Mouse (Mus musculus) CH12.LX (cell line): ENCODE measurements around the gene Smg5. TPM values are rescaled to one million over a fixed set of nuclear protein-coding genes. Genes with fewer than 3 reads are reported as not detected.
"Not testable (repeated sequence)": the region's sequence is repeated elsewhere in the genome, so short reads cannot be mapped to it uniquely, and the experiment has no call there.

Source experiments
- DNase-seq: peaks from one replicate; pipeline ENCODE4 v3.0.0-alpha.2; 2013; ENCODE audit errors: extremely low read depth
- H3K27ac ChIP-seq: 2 replicates; pipeline ENCODE4 v1.5.1; 2012; ENCODE audit warnings: low read depth, mild to moderate bottlenecking, control low read depth, moderate library complexity; ENCODE audit not compliant: insufficient read depth
- H3K27me3 ChIP-seq: replicated peaks from 2 replicates; pipeline ENCODE3; 2012; ENCODE audit warnings: inconsistent platforms
- H3K36me3 ChIP-seq, 2 experiments: replicated peaks in 1 of 2; 2 replicates each; pipeline versions ENCODE3 to v1.6.1; 2012; ENCODE audit warnings: inconsistent platforms in 1 of 2, low read length in 1 of 2, mild to moderate bottlenecking in 1 of 2, mixed read lengths in 1 of 2, moderate library complexity in 1 of 2; ENCODE audit not compliant: control insufficient read depth in 1 of 2, insufficient read depth in 1 of 2
- H3K4me1 ChIP-seq, 2 experiments: 2 replicates each; pipeline ENCODE4 v1.6.1; 2012; ENCODE audit warnings: inconsistent platforms in 1 of 2, moderate library complexity in 1 of 2; ENCODE audit not compliant: insufficient read depth in 2 of 2, control insufficient read depth in 1 of 2
- H3K4me2 ChIP-seq: 2 replicates; pipeline ENCODE4 v1.6.1; 2012; ENCODE audit warnings: low read depth, mild to moderate bottlenecking, control low read depth; ENCODE audit not compliant: poor library complexity, insufficient read depth, severe bottlenecking
- H3K4me3 ChIP-seq, 3 experiments: fragments of 150-350 bp in 1 of 3; sonication (generic) in 1 of 3; replicated peaks in 1 of 3; 2 replicates each; pipeline versions ENCODE3 to v1.5.1; 2011 to 2012; ENCODE audit warnings: low read depth in 2 of 3, low read length in 2 of 3, mild to moderate bottlenecking in 2 of 3, moderate library complexity in 2 of 3, control low read depth in 1 of 3, improper control_type of control experiment in 1 of 3, inconsistent platforms in 1 of 3, mixed read lengths in 1 of 3; ENCODE audit not compliant: poor library complexity in 1 of 3
- H3K79me2 ChIP-seq: replicated peaks from 2 replicates; pipeline ENCODE4 v1.6.1; 2012; ENCODE audit warnings: mild to moderate bottlenecking, moderate library complexity; ENCODE audit not compliant: control insufficient read depth, poor library complexity, insufficient read depth, severe bottlenecking; ENCODE audit errors: extremely low read depth
- H3K9ac ChIP-seq: 2 replicates; pipeline ENCODE4 v1.6.1; 2012; ENCODE audit warnings: low read depth, mild to moderate bottlenecking, control low read depth, moderate library complexity; ENCODE audit not compliant: insufficient read depth
- H3K9me3 ChIP-seq: replicated peaks from 2 replicates; pipeline ENCODE3; 2012; ENCODE audit warnings: low read length, inconsistent platforms, mixed read lengths
- CTCF ChIP-seq, 2 experiments: IDR thresholded peaks in 1 of 2; conservative IDR thresholded peaks in 1 of 2; 2 replicates each; pipeline ENCODE4 v1.5.1; 2011 to 2012; ENCODE audit warnings: low read depth in 2 of 2, low read length in 2 of 2, improper control_type of control experiment in 1 of 2, inconsistent platforms in 1 of 2, mild to moderate bottlenecking in 1 of 2, moderate library complexity in 1 of 2
- IRF4 ChIP-seq: IDR thresholded peaks from 2 replicates; pipeline ENCODE4 v1.6.1; 2014; ENCODE audit warnings: low read depth, mild to moderate bottlenecking, inconsistent platforms, low read length, improper control_type of control experiment
- JUN ChIP-seq: IDR thresholded peaks from 2 replicates; pipeline ENCODE4 v1.6.1; 2011; ENCODE audit warnings: low read depth, mild to moderate bottlenecking, low read length, improper control_type of control experiment, moderate library complexity; ENCODE audit not compliant: insufficient read depth
- SMC3 ChIP-seq: IDR thresholded peaks from 2 replicates; pipeline ENCODE4 v1.6.1; 2011; ENCODE audit warnings: low read depth, low read length, improper control_type of control experiment
- TCF12 ChIP-seq: IDR thresholded peaks from 2 replicates; pipeline ENCODE4 v1.6.1; 2014; ENCODE audit warnings: low read depth, mild to moderate bottlenecking, inconsistent platforms, low read length, improper control_type of control experiment
- ZC3H11A ChIP-seq: IDR thresholded peaks from 2 replicates; pipeline ENCODE4 v1.6.1; 2012; ENCODE audit warnings: low read depth, mild to moderate bottlenecking, inconsistent platforms, low read length, improper control_type of control experiment
- ZKSCAN1 ChIP-seq: IDR thresholded peaks from 2 replicates; pipeline ENCODE4 v1.6.1; 2012; ENCODE audit warnings: low read depth, inconsistent platforms, low read length, improper control_type of control experiment, borderline replicate concordance
- dilution Hi-C: fragments of 300-500 bp; cut with MboI; formaldehyde crosslinking; loops from 2 replicates; pipeline ENCODE4 v1.14.3; 2020; ENCODE audit warnings: low sequenced_read_pairs; ENCODE audit not compliant: extremely low pct_unique_long_range_greater_than_20kb, extremely low pct_ligation_motif_present
- in situ Hi-C: fragments of 300-500 bp; cut with MboI; formaldehyde crosslinking; loops from 3 replicates; pipeline ENCODE4 v1.14.3; 2019; ENCODE audit warnings: low sequenced_read_pairs, low pct_ligation_motif_present, low pct_unique_long_range_greater_than_20kb, mixed read lengths
- polyA plus RNA-seq: library from polyadenylated mRNA; unstranded; fragments of >175 nt; gene quantifications from 2 replicates; pipeline ENCODE4 v1.2.1, GENCODE M21; 2012; ENCODE audit warnings: low read depth; ENCODE audit not compliant: insufficient read length
- total RNA-seq, 2 experiments: library from RNA; depleted of rRNA; stranded (reverse); fragments of 300-350 nt in 1 of 2; fragments of >200 nt in 1 of 2; gene quantifications; 2 replicates each; pipeline ENCODE4 v1.2.3; 2012 to 2014

The Smg5 gene
- total and polyA plus RNA-seq, 3 experiments = 43.7 to 81.6 (median 58.3) TPM

DNA sequence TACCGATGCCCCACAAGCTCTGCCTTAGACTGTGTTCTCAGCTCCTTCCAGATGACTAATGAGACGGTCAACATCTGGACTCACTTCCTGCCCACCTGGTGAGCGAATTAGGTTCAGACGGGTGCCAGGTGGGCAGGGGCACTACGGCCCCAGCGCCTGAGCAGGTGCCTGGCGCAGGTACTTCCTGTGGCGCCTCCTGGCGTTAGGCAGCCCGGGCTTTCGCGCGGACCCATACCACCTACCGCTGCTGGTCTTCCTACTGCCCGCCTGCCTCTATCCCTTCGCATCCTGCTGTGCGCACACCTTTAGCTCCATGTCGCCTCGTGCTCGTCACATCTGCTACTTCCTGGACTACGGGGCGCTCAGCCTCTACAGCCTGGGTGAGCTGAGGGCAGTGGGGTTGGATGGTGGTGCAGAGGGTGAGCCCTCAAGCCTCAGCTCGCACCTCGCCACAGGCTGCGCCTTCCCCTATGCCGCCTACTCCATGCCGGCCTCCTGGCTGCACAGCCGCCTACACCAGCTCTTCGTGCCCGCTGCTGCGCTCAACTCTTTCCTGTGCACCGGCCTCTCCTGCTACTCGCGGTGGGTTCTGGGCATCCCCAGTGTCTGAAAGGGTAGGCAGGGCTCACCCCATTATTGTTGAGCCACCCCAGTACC, 29.8 kb downstream of the Smg5 start:
- Histone ChIP-seq H3K36me3 (peaks cover 18 to 49% of the 10 kb centered on the region in 2 experiments), H3K9ac (no peak overlapping the region), H3K4me3 (no peak overlapping the region), H3K9me3 (peaks cover 7% of the 10 kb centered on the region), H3K79me2 (no peaks in the 10 kb centered on the region), H3K4me1 (no peaks in the 10 kb centered on the region), H3K27ac (no peak overlapping the region), H3K27me3 (no peaks in the 10 kb centered on the region), H3K4me2 (no peak overlapping the region)
- no peak for DNase-seq
- dilution Hi-C loops (no loop called here), in situ Hi-C loops (no loop called here)
- TF ChIP-seq JUN = no peak
- TF ChIP-seq TCF12 = no peak
- TF ChIP-seq SMC3 = no peak
- no peak for TF ChIP-seq ZKSCAN1
- no peak for TF ChIP-seq IRF4
- no peak for TF ChIP-seq ZC3H11A
- no peak for TF ChIP-seq CTCF (conservative IDR thresholded peaks at IDR 0.05 in 1 of 2, IDR thresholded peaks at IDR 0.05 in 1 of 2; ENCODE audit: low read depth in 2 of 2, low read length in 2 of 2)

DNA sequence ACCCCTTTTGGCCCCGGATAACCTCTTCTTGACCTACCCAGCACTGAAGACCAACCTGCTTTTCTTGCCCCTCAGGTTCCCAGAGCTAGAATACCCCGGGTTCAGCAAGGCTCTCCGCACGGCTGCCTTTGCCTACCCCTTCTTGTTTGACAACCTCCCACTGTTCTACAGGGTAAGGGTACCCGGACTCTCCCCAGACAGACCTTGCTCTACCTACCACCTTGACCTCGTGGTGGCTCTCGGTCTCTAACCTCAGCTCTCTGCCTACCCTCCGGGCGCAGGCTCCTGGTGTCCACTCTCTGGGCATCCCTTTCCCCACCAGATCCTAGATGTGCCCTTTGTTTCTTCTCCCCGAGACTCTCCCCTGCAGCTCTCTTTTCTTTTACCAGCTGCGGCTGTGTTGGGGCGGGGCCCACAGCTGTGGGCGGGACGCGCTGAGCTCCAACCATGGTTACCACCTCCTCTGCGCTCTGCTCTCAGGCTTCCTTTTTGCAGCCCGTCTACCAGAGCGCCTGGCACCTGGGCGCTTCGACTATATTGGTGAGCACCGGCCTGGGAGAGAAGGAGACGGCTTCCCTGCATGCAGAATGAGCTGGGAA, 30.9 kb downstream of the Smg5 start:
- H3K36me3 ChIP-seq = peaks cover 9 to 38% of the 10 kb centered on the region in 2 experiments
- H3K4me2 ChIP-seq, in situ Hi-C loops, H3K27me3 ChIP-seq, H3K79me2 ChIP-seq, H3K9ac ChIP-seq, H3K9me3 ChIP-seq, H3K4me1 ChIP-seq, dilution Hi-C loops, H3K4me3 ChIP-seq, DNase-seq, H3K27ac ChIP-seq: not testable (repeated sequence)

DNA sequence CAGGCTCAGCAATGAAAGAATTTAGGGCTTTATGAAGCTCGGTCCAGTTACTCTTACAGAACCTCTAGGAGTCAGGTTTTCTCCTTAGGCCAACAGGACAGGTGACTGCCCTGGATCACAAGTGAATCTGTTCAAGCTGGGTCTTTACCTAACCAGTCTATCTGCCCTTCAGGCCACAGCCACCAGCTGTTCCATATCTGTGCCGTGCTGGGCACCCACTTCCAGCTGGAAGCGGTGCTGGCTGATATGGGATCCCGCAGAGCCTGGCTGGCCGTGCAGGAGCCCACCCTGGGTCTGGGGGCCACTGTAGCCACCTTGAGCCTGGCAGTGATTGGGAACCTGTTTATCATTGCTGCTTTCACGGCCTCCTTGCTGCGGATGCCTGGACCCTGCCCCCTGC, 31.5 kb downstream of the Smg5 start:
- H3K27me3 ChIP-seq, in situ Hi-C loops, H3K4me1 ChIP-seq, H3K79me2 ChIP-seq, H3K9ac ChIP-seq, H3K4me2 ChIP-seq, DNase-seq, H3K4me3 ChIP-seq, dilution Hi-C loops, H3K27ac ChIP-seq, H3K9me3 ChIP-seq: not testable (repeated sequence)
- peaks cover 3 to 32% of the 10 kb centered on the region in 2 experiments for H3K36me3 ChIP-seq

DNA sequence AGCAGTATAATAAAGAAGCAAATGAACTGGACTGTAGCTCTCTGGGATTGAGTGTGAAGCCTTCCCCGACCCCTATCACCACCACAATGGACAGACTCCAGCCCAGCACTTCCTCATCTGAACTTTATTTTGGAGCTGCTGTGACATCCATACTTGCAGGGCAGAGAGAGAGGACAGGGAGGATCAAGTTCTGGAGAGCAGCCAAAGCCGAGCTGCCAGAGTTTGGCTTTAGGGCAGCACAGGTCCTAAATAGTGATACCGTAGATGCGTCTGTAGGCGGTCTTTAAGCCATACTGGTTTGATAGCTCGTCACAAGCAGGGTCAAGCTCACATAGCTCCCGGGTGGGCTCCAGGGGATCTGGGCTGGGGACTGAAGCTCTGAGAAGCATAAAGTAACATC, 32.5 kb downstream of the Smg5 start:
- H3K9ac ChIP-seq, H3K27me3 ChIP-seq, dilution Hi-C loops, H3K27ac ChIP-seq, H3K4me1 ChIP-seq, H3K9me3 ChIP-seq, H3K4me2 ChIP-seq, H3K79me2 ChIP-seq, H3K4me3 ChIP-seq, DNase-seq, in situ Hi-C loops: not testable (repeated sequence)
- peaks cover 0 to 22% of the 10 kb centered on the region in 2 experiments for H3K36me3 ChIP-seq

DNA sequence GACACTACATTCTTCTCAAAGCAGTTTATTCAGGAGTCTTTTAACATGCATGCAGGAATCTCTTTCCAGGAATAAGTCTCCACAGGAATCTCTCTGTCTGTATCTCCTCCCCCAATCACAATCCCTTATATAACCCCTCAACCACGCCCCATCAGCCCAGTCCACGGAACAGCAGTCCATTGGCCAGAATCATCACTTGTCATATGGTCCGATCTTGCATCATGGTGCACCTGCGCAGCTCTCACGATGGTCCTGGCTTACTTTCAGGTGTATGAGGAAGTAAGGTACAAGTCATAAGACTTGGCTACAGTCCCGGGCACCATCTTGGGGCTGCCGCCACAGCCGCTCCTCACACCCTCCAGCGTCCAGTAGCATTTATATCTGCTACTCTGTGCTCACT, 36.6 kb downstream of the Smg5 start, which contains the start of gene Bglap3:
Gene Bglap3, minus strand, starts transcription at position 101 of the 400 bp plus-strand sequence.
- dilution Hi-C loops, in situ Hi-C loops: not testable (repeated sequence)

More for the DNA sequence above, 36.6 kb downstream of the Smg5 start, which contains the start of gene Bglap3:
- H3K79me2 ChIP-seq, H3K36me3 ChIP-seq, DNase-seq, H3K4me3 ChIP-seq, H3K27ac ChIP-seq, H3K4me2 ChIP-seq, H3K9me3 ChIP-seq, H3K4me1 ChIP-seq, H3K9ac ChIP-seq, H3K27me3 ChIP-seq: not testable (repeated sequence)
